Mouse (Mus musculus) liver, embryonic 11.5 days (tissue): ENCODE results near the gene Psd4. TPM values are rescaled to one million over a fixed set of nuclear protein-coding genes. Genes with fewer than 3 reads are reported as not detected.
A peak's percentile ranks its signal among the peaks of the same experiment; 100 is the strongest.

Source experiments
- ATAC-seq: fragments of 200-750 bp; cut with Nextera tagmentation; replicated peaks from 2 replicates; pipeline ENCODE4 v1.8.0; 2017; ENCODE audit warnings: moderate number of reproducible peaks, mild to moderate bottlenecking, moderate TSS enrichment, moderate library complexity; ENCODE audit not compliant: low FRiP score
- DNase-seq: peaks from one replicate; pipeline ENCODE4 v3.0.0-alpha.2; 2017; ENCODE audit warnings: low spot score
- H3K27ac ChIP-seq: fragments of 300-500 bp; sonication (generic); 2 replicates; pipeline ENCODE4 v1.5.1; 2014; ENCODE audit warnings: mild to moderate bottlenecking, low read depth, low read length, control low read depth
- H3K27me3 ChIP-seq: fragments of 300-500 bp; sonication (generic); replicated peaks from 2 replicates; pipeline ENCODE4 v1.6.1; 2014; ENCODE audit warnings: low read length, mixed read lengths; ENCODE audit not compliant: control insufficient read depth, insufficient read depth
- H3K36me3 ChIP-seq: fragments of 300-500 bp; sonication (generic); 2 replicates; pipeline ENCODE4 v1.6.1; 2014; ENCODE audit warnings: mild to moderate bottlenecking, low read length, moderate library complexity, mixed read lengths; ENCODE audit not compliant: control insufficient read depth, insufficient read depth
- H3K4me1 ChIP-seq: fragments of 300-500 bp; sonication (generic); replicated peaks from 2 replicates; pipeline ENCODE4 v1.6.1; 2014; ENCODE audit warnings: low read length, mixed read lengths; ENCODE audit not compliant: control insufficient read depth, insufficient read depth
- H3K4me2 ChIP-seq: fragments of 300-500 bp; sonication (generic); 2 replicates; pipeline ENCODE4 v1.6.1; 2014; ENCODE audit warnings: mild to moderate bottlenecking, control low read depth, moderate library complexity
- H3K4me3 ChIP-seq: fragments of 300-500 bp; sonication (generic); 2 replicates; pipeline ENCODE4 v1.5.1; 2014; ENCODE audit warnings: low read depth, low read length, control low read depth
- H3K9ac ChIP-seq: fragments of 300-500 bp; sonication (generic); 2 replicates; pipeline ENCODE4 v1.6.1; 2014; ENCODE audit warnings: low read depth, low read length, control low read depth
- H3K9me3 ChIP-seq: fragments of 300-500 bp; sonication (generic); 2 replicates; pipeline ENCODE4 v1.6.1; 2016; ENCODE audit warnings: low read length, inconsistent platforms, mixed read lengths; ENCODE audit not compliant: control insufficient read depth
- WGBS: fragments of 180-500 bp; shearing (Covaris S2); extraction: QIAGEN DNeasy Blood & Tissue Kit; methylation state at CpG from one replicate; pipeline ENCODE4 v1.1.7; 2014; 5-methylcytosine and 5-hydroxymethylcytosine counted together
- polyA plus RNA-seq: library from polyadenylated mRNA; unstranded; fragments of >200 nt; fragmentation: Nextera tagmentation; extraction: Ambion mirVana; gene quantifications from 2 replicates; pipeline ENCODE4 v1.2.1, GENCODE M21; 2014

Gene Psd4
- 13.1 and 17.3 TPM in 2 replicates for polyA plus RNA-seq

GRCm38 (mm10) chr2:24367030-24367894 lies at the start of gene Psd4:
Gene Psd4 (plus strand): TSS chr2:24367580.
- Histone ChIP-seq H3K4me3 (peak within 1 kb of the TSS; percentile 52), H3K27ac (peak within 1 kb of the TSS; percentile 19; the same call in 1 of the 2 replicates), H3K9me3 (no peaks in the 10 kb centered on the region), H3K9ac (peak within 1 kb of the TSS; percentile 66), H3K4me2 (peak within 1 kb of the TSS; percentile 77), H3K4me1 (0 out of 2 replicates have a peak, but pooled peaks cover 2% of the 10 kb centered on the region), H3K27me3 (no peaks in the 10 kb centered on the region), H3K36me3 (no peaks in the 10 kb centered on the region)
- DNase-seq: peak; percentile 68
- peak; percentile 94 for ATAC-seq
- 3% methylated on average over 47 of the region's 47 CpGs for WGBS

GRCm38 (mm10) chr2:24317919-24318598 lies 49.3 kb upstream of the Psd4 start:
- ATAC-seq (no peak), DNase-seq (no peak)
- no peaks in the 10 kb centered on the region for H3K9me3 ChIP-seq
- 53% methylated on average over 4 of the region's 4 CpGs for WGBS
- H3K27me3 ChIP-seq: no peaks in the 10 kb centered on the region
- H3K27ac ChIP-seq: no peak overlapping the region
- no peaks in the 10 kb centered on the region for H3K36me3 ChIP-seq
- H3K4me2 ChIP-seq: no peak overlapping the region
- no peak overlapping the region for H3K9ac ChIP-seq
- H3K4me1 ChIP-seq: no peaks in the 10 kb centered on the region
- H3K4me3 ChIP-seq: no peak overlapping the region

GRCm38 (mm10) chr2:24335333-24335732 lies 32.0 kb upstream of the Psd4 start:
- Histone ChIP-seq H3K9me3 (no peaks in the 10 kb centered on the region), H3K27ac (no peak overlapping the region), H3K9ac (no peak overlapping the region), H3K27me3 (no peaks in the 10 kb centered on the region), H3K4me2 (no peak overlapping the region), H3K4me3 (no peak overlapping the region), H3K4me1 (no peaks in the 10 kb centered on the region), H3K36me3 (no peaks in the 10 kb centered on the region)
- 48% methylated on average over 3 of the region's 3 CpGs for WGBS
- ATAC-seq (0 out of 2 replicates have a peak, but pooled peaks have one; percentile 12), DNase-seq (no peak)

- no peaks in the 10 kb centered on the region for H3K9me3 ChIP-seq
- no peaks in the 10 kb centered on the region for H3K4me1 ChIP-seq
- H3K4me2 ChIP-seq: no peak within 1 kb of the TSS
- no peak for DNase-seq
- no peaks in the 10 kb centered on the region for H3K27me3 ChIP-seq
- H3K9ac ChIP-seq: no peak within 1 kb of the TSS
- 79% methylated on average over 2 of the region's 2 CpGs for WGBS
- no peak within 1 kb of the TSS for H3K4me3 ChIP-seq
- ATAC-seq: no peak
- H3K36me3 ChIP-seq: no peaks in the 10 kb centered on the region
- no peak within 1 kb of the TSS for H3K27ac ChIP-seq
Measured at GRCm38 (mm10) chr2:24336545-24336944, 30.8 kb upstream of the Psd4 start, which contains the start of gene Il1rn. Gene Il1rn (plus strand): TSS chr2:24336853.

GRCm38 (mm10) chr2:24341395-24341885 lies 25.9 kb upstream of the Psd4 start:
- 64% methylated on average over 3 of the region's 3 CpGs for WGBS
- DNase-seq: no peak
- no peak for ATAC-seq
- Histone ChIP-seq H3K4me2 (no peak overlapping the region), H3K27me3 (no peaks in the 10 kb centered on the region), H3K27ac (no peak overlapping the region), H3K9ac (no peak overlapping the region), H3K4me1 (no peaks in the 10 kb centered on the region), H3K36me3 (no peaks in the 10 kb centered on the region), H3K4me3 (no peak overlapping the region), H3K9me3 (no peaks in the 10 kb centered on the region)

DNA sequence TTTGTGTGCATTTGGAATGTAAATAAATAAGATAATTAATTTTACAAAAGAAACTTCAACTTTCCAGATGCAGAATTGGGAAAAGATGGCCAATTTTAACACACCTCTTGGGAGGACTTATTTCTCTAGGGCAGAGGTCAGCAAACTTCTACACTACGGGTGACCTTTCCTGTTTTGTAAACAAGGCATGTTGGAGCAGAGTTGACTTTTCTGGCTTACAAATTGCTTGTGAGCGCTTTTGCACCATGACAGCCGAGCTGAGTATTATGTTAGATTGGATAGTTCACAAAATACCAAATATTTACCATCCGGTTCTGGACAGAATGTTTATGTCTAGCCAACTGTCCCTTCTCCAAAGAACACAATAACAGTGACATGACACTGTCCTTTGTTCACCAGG lies 22.8 kb upstream of the Psd4 start:
- Histone ChIP-seq H3K27me3 (no peaks in the 10 kb centered on the region), H3K27ac (no peak overlapping the region), H3K36me3 (no peaks in the 10 kb centered on the region), H3K9me3 (no peaks in the 10 kb centered on the region), H3K4me3 (no peak overlapping the region), H3K4me1 (no peaks in the 10 kb centered on the region), H3K4me2 (no peak overlapping the region), H3K9ac (no peak overlapping the region)
- ATAC-seq (no peak), DNase-seq (no peak)
- 63% methylated on average over 4 of the region's 4 CpGs for whole genome bisulfite sequencing

GRCm38 (mm10) chr2:24345056-24345455 lies 22.3 kb upstream of the Psd4 start:
- 61% methylated on average over 8 of the region's 8 CpGs for WGBS
- Histone ChIP-seq H3K36me3 (no peaks in the 10 kb centered on the region), H3K4me2 (no peak overlapping the region), H3K27me3 (no peaks in the 10 kb centered on the region), H3K4me1 (no peaks in the 10 kb centered on the region), H3K9me3 (no peaks in the 10 kb centered on the region), H3K4me3 (no peak overlapping the region), H3K27ac (no peak overlapping the region), H3K9ac (no peak overlapping the region)
- DNase-seq (no peak), ATAC-seq (no peak)

- Histone ChIP-seq H3K27me3 (no peaks in the 10 kb centered on the region), H3K36me3 (no peaks in the 10 kb centered on the region), H3K4me1 (no peaks in the 10 kb centered on the region), H3K9ac (no peak overlapping the region), H3K4me3 (no peak overlapping the region), H3K9me3 (no peaks in the 10 kb centered on the region), H3K4me2 (no peak overlapping the region), H3K27ac (no peak overlapping the region)
- DNase-seq (no peak), ATAC-seq (no peak)
- 69% methylated on average over 1 of the region's 1 CpGs for WGBS
Measured at GRCm38 (mm10) chr2:24347926-24348325, 19.5 kb upstream of the Psd4 start.
